Mouse (Mus musculus): Measurements from ENCODE around the gene Pkd1l2.

- TF ChIP-seq POLR2A (IDR thresholded peaks at IDR 0.05; ENCODE audit: low read depth, low read length): no peak
- no peak for TF ChIP-seq CTCF (IDR thresholded peaks at IDR 0.05; ENCODE audit: extremely low read depth, insufficient read length, insufficient replicate concordance, low read depth, low read length)
Measured at GRCm38 (mm10) chr8:117028686-117029085, 53.6 kb downstream of the Pkd1l2 start.

Measured in small intestine, adult 2 months (tissue).